Mouse (Mus musculus): ENCODE measurements around the gene Prkar1b. TPM values are rescaled to one million over a fixed set of nuclear protein-coding genes. Genes with fewer than 3 reads are reported as not detected.

The Prkar1b gene
- polyA plus RNA-seq, 1 experiment from 2014 or later = 368 TPM

GRCm38 (mm10) chr5:138990659-138991380 lies 159.0 kb downstream of the Prkar1b start:
- Histone ChIP-seq H3K4me1 (ENCODE audit: control insufficient read depth, insufficient read depth, low read length) (peaks cover 34% of the 10 kb centered on the region), H3K27ac (ENCODE audit: low read length) (no peak overlapping the region), H3K27me3 (ENCODE audit: control insufficient read depth, insufficient read depth, low read depth, low read length) (peaks cover 23% of the 10 kb centered on the region), H3K9ac (ENCODE audit: low read depth, low read length) (no peak overlapping the region), H3K4me3 (ENCODE audit: low read depth, low read length) (no peak overlapping the region), H3K4me2 (ENCODE audit: low read length) (no peak overlapping the region), H3K36me3 (ENCODE audit: control insufficient read depth, insufficient read depth, low read length) (peaks cover 9% of the 10 kb centered on the region; the same call in 1 of the 2 replicates), H3K9me3 (replicated peaks; ENCODE audit: control insufficient read depth, low read length, poor library complexity, severe bottlenecking) (no peaks in the 10 kb centered on the region)
- 64% methylated on average over 7 of the region's 7 CpGs for WGBS
- no peak for ATAC-seq

GRCm38 (mm10) chr5:138989567-138989966 lies 160.2 kb downstream of the Prkar1b start:
- Histone ChIP-seq H3K4me2 (ENCODE audit: low read length) (no peak overlapping the region), H3K36me3 (ENCODE audit: control insufficient read depth, insufficient read depth, low read length) (peaks cover 16% of the 10 kb centered on the region; the same call in 1 of the 2 replicates), H3K9ac (ENCODE audit: low read depth, low read length) (no peak overlapping the region), H3K4me3 (ENCODE audit: low read depth, low read length) (no peak overlapping the region), H3K27ac (ENCODE audit: low read length) (no peak overlapping the region), H3K27me3 (ENCODE audit: control insufficient read depth, insufficient read depth, low read depth, low read length) (peaks cover 23% of the 10 kb centered on the region), H3K4me1 (ENCODE audit: control insufficient read depth, insufficient read depth, low read length) (peaks cover 34% of the 10 kb centered on the region), H3K9me3 (replicated peaks; ENCODE audit: control insufficient read depth, low read length, poor library complexity, severe bottlenecking) (no peaks in the 10 kb centered on the region)
- ATAC-seq = no peak
- 72% methylated on average over 6 of the region's 6 CpGs for WGBS

- peak; percentile 36; the same call in 1 of the 2 replicates for ATAC-seq
Measured at GRCm38 (mm10) chr5:138988764-138989163, 161.0 kb downstream of the Prkar1b start.

GRCm38 (mm10) chr5:138987994-138988393 lies 161.8 kb downstream of the Prkar1b start:
- Histone ChIP-seq H3K4me3 (ENCODE audit: low read depth, low read length) (no peak overlapping the region), H3K27me3 (ENCODE audit: control insufficient read depth, insufficient read depth, low read depth, low read length) (peaks cover 20% of the 10 kb centered on the region), H3K4me1 (ENCODE audit: control insufficient read depth, insufficient read depth, low read length) (peaks cover 23% of the 10 kb centered on the region), H3K36me3 (ENCODE audit: control insufficient read depth, insufficient read depth, low read length) (peaks cover 17% of the 10 kb centered on the region; the same call in 1 of the 2 replicates), H3K27ac (ENCODE audit: low read length) (no peak overlapping the region), H3K9me3 (replicated peaks; ENCODE audit: control insufficient read depth, low read length, poor library complexity, severe bottlenecking) (no peaks in the 10 kb centered on the region), H3K9ac (ENCODE audit: low read depth, low read length) (no peak overlapping the region), H3K4me2 (ENCODE audit: low read length) (no peak overlapping the region)
- no peak for ATAC-seq
- WGBS = 60% methylated on average over 10 of the region's 10 CpGs

More at GRCm38 (mm10) chr5:138988764-138989163, 161.0 kb downstream of the Prkar1b start:
- Histone ChIP-seq H3K9me3 (replicated peaks; ENCODE audit: control insufficient read depth, low read length, poor library complexity, severe bottlenecking) (no peaks in the 10 kb centered on the region), H3K9ac (ENCODE audit: low read depth, low read length) (no peak overlapping the region), H3K27me3 (ENCODE audit: control insufficient read depth, insufficient read depth, low read depth, low read length) (peaks cover 23% of the 10 kb centered on the region), H3K4me3 (ENCODE audit: low read depth, low read length) (no peak overlapping the region), H3K4me2 (ENCODE audit: low read length) (no peak overlapping the region), H3K36me3 (ENCODE audit: control insufficient read depth, insufficient read depth, low read length) (peaks cover 17% of the 10 kb centered on the region; the same call in 1 of the 2 replicates), H3K27ac (ENCODE audit: low read length) (no peak overlapping the region), H3K4me1 (ENCODE audit: control insufficient read depth, insufficient read depth, low read length) (peaks cover 31% of the 10 kb centered on the region)
- WGBS = 28% methylated on average over 9 of the region's 9 CpGs

GRCm38 (mm10) chr5:138981921-138982320 lies 167.9 kb downstream of the Prkar1b start:
- no peak overlapping the region for H3K4me3 ChIP-seq (ENCODE audit: low read depth, low read length)
- no peaks in the 10 kb centered on the region for H3K27me3 ChIP-seq (ENCODE audit: control insufficient read depth, insufficient read depth, low read depth, low read length)
- 92% methylated on average over 6 of the region's 9 CpGs for WGBS
- no peak overlapping the region for H3K4me2 ChIP-seq (ENCODE audit: low read length)
- no peaks in the 10 kb centered on the region for H3K4me1 ChIP-seq (ENCODE audit: control insufficient read depth, insufficient read depth, low read length)
- H3K36me3 ChIP-seq (ENCODE audit: control insufficient read depth, insufficient read depth, low read length) = peaks cover 12% of the 10 kb centered on the region; the same call in 1 of the 2 replicates
- H3K9ac ChIP-seq (ENCODE audit: low read depth, low read length) = no peak overlapping the region
- no peak overlapping the region for H3K27ac ChIP-seq (ENCODE audit: low read length)
- ATAC-seq = no peak
- no peaks in the 10 kb centered on the region for H3K9me3 ChIP-seq (replicated peaks; ENCODE audit: control insufficient read depth, low read length, poor library complexity, severe bottlenecking)

- H3K36me3 ChIP-seq (ENCODE audit: control insufficient read depth, insufficient read depth, low read length) = peaks cover 8% of the 10 kb centered on the region; the same call in 1 of the 2 replicates
- WGBS = 90% methylated on average over 9 of the region's 9 CpGs
- H3K4me1 ChIP-seq (ENCODE audit: control insufficient read depth, insufficient read depth, low read length) = no peaks in the 10 kb centered on the region
- no peak overlapping the region for H3K27ac ChIP-seq (ENCODE audit: low read length)
- H3K9me3 ChIP-seq (replicated peaks; ENCODE audit: control insufficient read depth, low read length, poor library complexity, severe bottlenecking) = no peaks in the 10 kb centered on the region
- no peak overlapping the region for H3K9ac ChIP-seq (ENCODE audit: low read depth, low read length)
- no peak overlapping the region for H3K4me3 ChIP-seq (ENCODE audit: low read depth, low read length)
- H3K27me3 ChIP-seq (ENCODE audit: control insufficient read depth, insufficient read depth, low read depth, low read length) = no peaks in the 10 kb centered on the region
- ATAC-seq = no peak
- no peak overlapping the region for H3K4me2 ChIP-seq (ENCODE audit: low read length)
Measured at GRCm38 (mm10) chr5:138980608-138981007, 169.2 kb downstream of the Prkar1b start.

- ATAC-seq = no peak
- H3K4me1 ChIP-seq (ENCODE audit: control insufficient read depth, insufficient read depth, low read length) = no peaks in the 10 kb centered on the region
- 82% methylated on average over 8 of the region's 8 CpGs for WGBS
- H3K9me3 ChIP-seq (replicated peaks; ENCODE audit: control insufficient read depth, low read length, poor library complexity, severe bottlenecking) = no peaks in the 10 kb centered on the region
- H3K4me3 ChIP-seq (ENCODE audit: low read depth, low read length) = no peak overlapping the region
- no peak overlapping the region for H3K4me2 ChIP-seq (ENCODE audit: low read length)
- H3K36me3 ChIP-seq (ENCODE audit: control insufficient read depth, insufficient read depth, low read length) = peaks cover 3% of the 10 kb centered on the region; the same call in 1 of the 2 replicates
- H3K27ac ChIP-seq (ENCODE audit: low read length) = no peak overlapping the region
- no peak overlapping the region for H3K9ac ChIP-seq (ENCODE audit: low read depth, low read length)
- H3K27me3 ChIP-seq (ENCODE audit: control insufficient read depth, insufficient read depth, low read depth, low read length) = no peaks in the 10 kb centered on the region
Measured at GRCm38 (mm10) chr5:138979840-138980239, 170.0 kb downstream of the Prkar1b start.

- 61% methylated on average over 3 of the region's 3 CpGs for WGBS
- H3K4me2 ChIP-seq (ENCODE audit: low read length) = no peak overlapping the region
- no peaks in the 10 kb centered on the region for H3K27me3 ChIP-seq (ENCODE audit: control insufficient read depth, insufficient read depth, low read depth, low read length)
- no peak for ATAC-seq
- no peaks in the 10 kb centered on the region for H3K36me3 ChIP-seq (ENCODE audit: control insufficient read depth, insufficient read depth, low read length)
- no peak overlapping the region for H3K4me3 ChIP-seq (ENCODE audit: low read depth, low read length)
- H3K9ac ChIP-seq (ENCODE audit: low read depth, low read length) = no peak overlapping the region
- no peaks in the 10 kb centered on the region for H3K9me3 ChIP-seq (replicated peaks; ENCODE audit: control insufficient read depth, low read length, poor library complexity, severe bottlenecking)
- H3K4me1 ChIP-seq (ENCODE audit: control insufficient read depth, insufficient read depth, low read length) = no peaks in the 10 kb centered on the region
- no peak overlapping the region for H3K27ac ChIP-seq (ENCODE audit: low read length)
Measured at GRCm38 (mm10) chr5:138977759-138978158, 172.0 kb downstream of the Prkar1b start.

- Histone ChIP-seq H3K27ac (ENCODE audit: low read length) (no peak overlapping the region), H3K4me1 (ENCODE audit: control insufficient read depth, insufficient read depth, low read length) (no peaks in the 10 kb centered on the region), H3K4me3 (ENCODE audit: low read depth, low read length) (no peak overlapping the region), H3K4me2 (ENCODE audit: low read length) (no peak overlapping the region), H3K9ac (ENCODE audit: low read depth, low read length) (no peak overlapping the region), H3K9me3 (replicated peaks; ENCODE audit: control insufficient read depth, low read length, poor library complexity, severe bottlenecking) (no peaks in the 10 kb centered on the region), H3K36me3 (ENCODE audit: control insufficient read depth, insufficient read depth, low read length) (no peaks in the 10 kb centered on the region), H3K27me3 (ENCODE audit: control insufficient read depth, insufficient read depth, low read depth, low read length) (no peaks in the 10 kb centered on the region)
- 91% methylated on average over 8 of the region's 8 CpGs for WGBS
- no peak for ATAC-seq
Measured at GRCm38 (mm10) chr5:138974911-138975485, 174.8 kb downstream of the Prkar1b start.
